Mouse (Mus musculus) CD8-positive naive resting alpha-beta T cell, adult 2 months (primary cell): ENCODE measurements around the gene D930020B18Rik.
A peak's percentile ranks its signal among the peaks of the same experiment; 100 is the strongest.

Experiments
- DNase-seq, 2 experiments: peaks; one replicate each; pipeline ENCODE4 v3.0.0; 2022; ENCODE audit warnings: low read depth in 2 of 2, low spot score in 2 of 2

The D930020B18Rik gene

DNA sequence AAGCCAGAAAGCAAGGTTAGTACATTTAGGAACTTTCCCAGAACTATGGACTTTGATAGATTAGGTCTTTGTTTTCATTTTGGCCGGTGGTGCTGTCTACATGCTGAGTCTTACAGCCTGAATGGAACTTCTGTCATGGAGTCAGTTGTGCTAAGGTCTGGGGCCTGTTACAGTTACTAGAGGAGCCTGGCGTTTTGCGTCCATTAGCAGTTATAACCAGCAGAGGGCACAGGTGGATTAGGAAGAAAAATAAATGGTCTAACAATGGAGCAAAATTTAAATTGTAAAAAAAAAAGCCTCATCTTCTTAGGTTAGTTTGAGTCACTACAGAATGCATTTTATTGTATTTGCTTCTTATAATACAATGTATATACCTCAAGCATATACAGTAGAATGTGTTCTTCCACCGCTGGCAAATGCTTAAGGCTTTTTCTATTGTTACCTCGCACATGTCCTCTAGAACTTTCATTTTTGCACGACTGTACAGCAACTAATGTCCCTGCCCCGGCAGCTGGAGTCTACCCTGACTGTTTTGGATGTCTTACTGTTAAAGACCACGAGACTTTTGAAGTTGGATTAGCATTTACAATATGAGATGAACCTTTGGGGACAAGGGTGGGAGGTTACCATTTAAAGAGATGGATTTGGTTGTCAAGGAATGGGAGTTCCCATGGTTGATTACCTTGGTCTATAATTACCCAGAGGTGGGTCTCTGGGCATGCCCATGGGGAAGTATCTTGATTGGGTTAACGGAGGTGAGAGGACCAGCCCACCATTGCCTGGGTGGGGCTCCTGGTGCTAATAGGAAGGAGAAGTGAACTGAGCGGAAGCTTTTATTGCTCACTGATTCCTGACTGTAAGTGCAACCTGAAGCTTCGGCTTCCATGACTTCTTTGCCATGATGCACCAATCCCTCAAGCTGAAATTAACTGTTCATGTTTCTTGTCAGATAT lies 60.2 kb downstream of the D930020B18Rik start:
- peak in 1 of 2 experiments; percentile 12 for DNase-seq

- DNase-seq: no peak
Observed at GRCm38 (mm10) chr10:121703619-121704018, 62.2 kb downstream of the D930020B18Rik start.

DNA sequence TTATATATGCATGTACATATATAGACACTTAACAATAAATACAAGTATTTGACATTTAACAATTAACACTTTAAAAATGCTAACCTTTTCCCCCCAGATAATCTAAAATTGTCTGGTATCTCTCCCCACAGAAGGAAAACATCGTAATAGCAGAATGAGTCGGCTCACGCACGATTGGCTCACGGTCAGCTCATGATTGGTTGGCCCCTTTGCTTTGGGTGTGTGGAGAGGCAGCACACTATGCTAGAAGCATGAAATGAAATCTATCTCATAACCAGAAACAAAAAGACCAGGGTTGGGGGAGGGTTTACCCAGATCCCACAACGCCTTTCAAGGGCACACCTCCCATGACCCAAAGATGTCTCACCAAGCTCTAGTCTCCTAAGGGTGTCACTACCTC lies 63.5 kb downstream of the D930020B18Rik start:
- DNase-seq: no peak

DNA sequence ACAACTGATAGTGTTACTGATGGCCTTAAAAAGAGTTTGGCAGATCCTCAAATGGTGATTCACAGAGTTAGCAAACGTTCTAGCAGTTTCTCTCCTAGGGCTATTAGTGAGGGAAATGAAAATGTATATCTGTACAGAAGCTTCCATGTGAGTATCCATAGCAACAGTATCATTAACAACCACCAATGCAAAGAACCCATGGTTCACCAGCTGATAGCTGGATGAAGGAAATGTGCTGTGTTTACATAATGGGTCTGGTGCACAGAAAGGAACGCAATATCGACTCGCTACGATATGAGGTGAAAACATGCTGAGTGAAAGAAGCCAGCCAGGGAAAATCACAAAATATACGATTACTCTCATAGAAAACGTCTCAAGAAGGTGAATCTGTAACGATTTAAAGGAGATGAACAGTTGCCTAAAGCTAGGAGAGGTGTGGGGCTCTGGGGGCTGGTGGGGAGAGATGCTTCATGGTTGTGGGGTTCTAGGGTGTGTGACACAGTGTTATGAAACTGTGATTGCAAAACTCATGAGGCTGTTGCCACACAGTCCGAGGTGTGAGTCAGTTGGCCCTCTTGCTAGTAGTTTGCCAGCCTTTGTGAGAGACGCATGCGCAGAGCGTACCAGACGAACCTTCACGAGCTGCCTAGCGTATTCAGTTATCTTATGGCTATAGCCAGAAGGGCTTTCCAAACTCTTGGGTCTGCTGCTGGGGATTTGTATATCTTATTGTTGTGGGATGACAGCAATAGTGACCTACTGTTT lies 64.2 kb downstream of the D930020B18Rik start:
- DNase-seq: no peak

DNA sequence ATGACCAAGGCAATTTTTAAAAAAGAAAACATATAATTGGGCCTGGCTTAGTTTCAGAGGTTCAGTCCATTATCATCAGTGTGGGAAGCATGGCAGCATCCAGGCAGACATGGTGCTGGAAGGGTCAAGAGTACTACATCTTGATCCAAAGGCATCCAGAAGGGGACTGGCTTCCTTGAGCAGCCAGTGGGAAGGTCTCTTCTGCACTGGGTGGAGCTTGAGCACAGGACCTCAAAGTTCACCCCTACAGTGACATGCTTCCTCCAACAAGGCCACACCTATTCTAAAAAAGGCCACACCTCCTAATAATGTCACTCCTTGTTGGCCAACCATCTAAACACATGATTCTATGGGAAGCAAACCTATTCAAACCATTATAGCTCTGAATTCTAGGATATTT lies 75.5 kb downstream of the D930020B18Rik start:
- no peak for DNase-seq

DNA sequence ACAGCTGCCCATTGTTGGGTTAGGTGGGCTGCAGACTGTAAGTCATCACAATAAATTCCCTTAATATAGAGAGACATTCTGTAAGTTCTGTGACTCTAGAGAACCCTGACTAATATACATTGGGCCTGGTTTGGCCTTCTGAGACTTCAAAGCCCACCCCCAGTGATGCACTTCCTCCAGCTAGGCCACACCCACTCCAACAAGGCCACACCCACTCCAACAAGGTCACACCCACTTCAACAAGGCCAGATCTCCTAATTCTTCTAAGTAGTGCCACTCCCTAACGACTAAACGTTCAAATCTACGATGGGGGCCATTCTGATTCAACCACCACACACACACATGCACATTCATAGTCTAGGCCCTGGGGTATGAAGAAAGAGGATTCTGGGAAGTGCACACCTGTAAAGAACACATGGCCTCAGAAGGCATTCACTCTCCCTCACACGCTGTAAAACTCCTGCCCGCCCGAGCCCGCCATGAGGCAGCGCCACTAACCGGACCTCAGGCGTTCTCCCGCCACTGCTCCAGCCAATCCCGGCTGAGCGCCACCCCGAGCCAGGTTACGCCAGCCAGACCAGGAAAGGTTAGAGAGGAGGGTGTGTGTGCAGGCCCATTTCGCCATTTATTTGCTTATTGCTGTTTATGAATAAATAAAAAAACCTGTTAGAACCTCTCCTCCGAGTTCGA lies 77.7 kb downstream of the D930020B18Rik start:
- no peak for DNase-seq

- DNase-seq: no peak
Observed at GRCm38 (mm10) chr10:121720701-121721100, 79.3 kb downstream of the D930020B18Rik start.

- no peak for DNase-seq
Observed at GRCm38 (mm10) chr10:121726505-121726904, 85.1 kb downstream of the D930020B18Rik start.

DNA sequence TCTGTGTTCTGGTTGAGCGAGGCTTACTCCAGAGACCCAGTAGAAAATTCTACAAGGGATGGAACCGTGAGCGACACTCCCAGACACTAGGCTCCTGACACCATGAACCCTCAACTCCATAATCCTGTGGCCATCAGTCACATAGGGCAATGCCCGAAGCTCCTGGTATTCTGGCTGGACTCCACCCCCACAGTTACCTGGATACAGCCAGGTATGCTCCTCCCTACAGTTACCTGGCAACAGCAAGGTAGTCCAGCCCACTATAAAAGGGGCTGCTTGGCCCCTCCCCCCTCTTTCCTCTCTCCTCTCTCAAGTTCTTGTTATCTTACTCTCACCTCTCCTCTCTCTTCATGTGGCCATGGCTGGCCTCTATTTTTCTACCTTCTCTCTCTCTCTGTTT lies 85.8 kb downstream of the D930020B18Rik start:
- DNase-seq: no peak

- no peak for DNase-seq
Observed at GRCm38 (mm10) chr10:121728226-121728625, 86.8 kb downstream of the D930020B18Rik start.

DNA sequence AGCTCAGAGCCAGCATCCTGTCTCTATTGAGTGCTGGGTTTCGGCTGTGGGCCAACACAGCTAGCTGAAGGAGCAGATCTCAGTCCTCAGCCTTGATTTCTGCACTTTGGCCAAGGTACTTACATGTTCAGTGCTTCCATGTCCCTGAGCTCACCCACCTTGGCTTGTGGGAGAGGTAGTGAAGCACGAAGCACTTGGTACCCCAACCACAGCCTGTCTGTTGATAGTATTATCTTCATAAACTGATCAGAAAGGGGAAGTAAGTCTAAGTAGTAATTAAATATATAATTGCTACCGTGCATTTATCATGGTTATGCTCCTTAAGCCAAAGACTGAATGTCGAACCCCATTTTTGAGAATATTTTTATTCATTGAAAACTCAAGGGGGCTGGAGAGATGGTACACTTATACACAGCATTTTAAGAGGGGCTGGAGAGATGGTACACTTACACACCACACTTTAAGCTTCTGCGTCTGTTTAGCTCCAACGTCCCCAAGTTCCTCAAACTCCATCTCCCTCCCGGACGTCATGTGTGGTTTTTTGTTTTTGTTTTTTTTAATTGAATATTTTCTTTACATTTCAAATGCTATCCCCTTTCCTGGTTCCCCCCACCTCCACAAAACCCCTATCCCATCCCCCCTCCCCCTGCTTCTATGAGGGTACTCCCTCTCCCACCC lies 89.8 kb downstream of the D930020B18Rik start:
- DNase-seq: no peak

GRCm38 (mm10) chr10:121732542-121732941 lies 91.2 kb downstream of the D930020B18Rik start:
- no peak for DNase-seq

DNA sequence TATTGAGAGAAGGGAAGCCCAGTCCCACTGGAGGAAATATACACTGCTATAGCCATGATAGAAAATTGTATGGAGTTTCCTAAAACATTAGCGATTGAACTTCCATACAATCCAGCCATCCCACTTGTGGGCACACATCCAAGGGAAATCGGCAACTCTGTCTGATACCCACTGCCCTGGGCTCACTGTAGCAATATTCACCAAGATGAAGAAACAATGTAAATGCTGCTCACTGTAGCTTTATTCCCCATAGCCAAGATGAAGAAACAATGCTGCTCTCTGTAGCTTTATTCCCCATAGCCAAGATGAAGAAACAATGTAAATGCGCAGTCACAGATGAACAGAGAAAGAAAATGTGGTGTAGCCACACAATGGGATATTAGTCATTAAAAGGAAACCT lies 95.9 kb downstream of the D930020B18Rik start:
- no peak for DNase-seq

GRCm38 (mm10) chr10:121739548-121740505 lies 98.4 kb downstream of the D930020B18Rik start, which contains the start of gene BC048403:
BC048403 (plus strand) TSS chr10:121739937.
- peak; percentile 87 to 89 for DNase-seq

GRCm38 (mm10) chr10:121742336-121742735 lies 100.9 kb downstream of the D930020B18Rik start:
- no peak for DNase-seq
